Mouse (Mus musculus) thymus, postnatal 4 days (tissue): Measurements from ENCODE around the gene Tnnc1.

Experiments used
- DNase-seq: peaks from one replicate; pipeline ENCODE4 v3.0.0; 2021

The Tnnc1 gene

GRCm38 (mm10) chr14:31186656-31187055 is 21.5 kb upstream of the Tnnc1 start:
- no peak for DNase-seq

- no peak for DNase-seq
Measured at GRCm38 (mm10) chr14:31188771-31189181, 19.3 kb upstream of the Tnnc1 start.

GRCm38 (mm10) chr14:31189348-31189747 is 18.8 kb upstream of the Tnnc1 start:
- no peak for DNase-seq

- no peak for DNase-seq
Measured at GRCm38 (mm10) chr14:31191936-31192335, 16.2 kb upstream of the Tnnc1 start.

- no peak for DNase-seq
Measured at GRCm38 (mm10) chr14:31193791-31194190, 14.3 kb upstream of the Tnnc1 start.

GRCm38 (mm10) chr14:31194441-31194840 is 13.7 kb upstream of the Tnnc1 start:
- no peak for DNase-seq

- peak; percentile 43 for DNase-seq
Measured at GRCm38 (mm10) chr14:31194891-31195513, 13.1 kb upstream of the Tnnc1 start.

GRCm38 (mm10) chr14:31195521-31195920 is 12.6 kb upstream of the Tnnc1 start:
- DNase-seq = no peak

GRCm38 (mm10) chr14:31195968-31196367 is 12.1 kb upstream of the Tnnc1 start:
- peak; percentile 59 for DNase-seq

- no peak for DNase-seq
Measured at GRCm38 (mm10) chr14:31197547-31198516, 10.3 kb upstream of the Tnnc1 start.

GRCm38 (mm10) chr14:31199599-31199998 is 8.5 kb upstream of the Tnnc1 start:
- DNase-seq = no peak

GRCm38 (mm10) chr14:31200038-31200437 is 8.1 kb upstream of the Tnnc1 start:
- DNase-seq = no peak

- DNase-seq = no peak
Measured at GRCm38 (mm10) chr14:31204844-31205243, 3.3 kb upstream of the Tnnc1 start.

GRCm38 (mm10) chr14:31205244-31205561 is 2.9 kb upstream of the Tnnc1 start:
- DNase-seq = no peak

GRCm38 (mm10) chr14:31205562-31206467 is 2.3 kb upstream of the Tnnc1 start:
- DNase-seq = peak; percentile 69

GRCm38 (mm10) chr14:31206472-31206981 is 1.6 kb upstream of the Tnnc1 start:
- DNase-seq = peak; percentile 100

GRCm38 (mm10) chr14:31207070-31207830 is 862 bp upstream of the Tnnc1 start:
- no peak for DNase-seq

GRCm38 (mm10) chr14:31209133-31209557 is 1.0 kb downstream of the Tnnc1 start:
- no peak for DNase-seq

- DNase-seq = no peak
Measured at GRCm38 (mm10) chr14:31211854-31212253, 3.7 kb downstream of the Tnnc1 start.

GRCm38 (mm10) chr14:31212499-31212898 is 4.4 kb downstream of the Tnnc1 start:
- no peak for DNase-seq

GRCm38 (mm10) chr14:31213868-31214267 is 5.8 kb downstream of the Tnnc1 start:
- DNase-seq = no peak

GRCm38 (mm10) chr14:31214684-31215083 is 6.6 kb downstream of the Tnnc1 start:
- no peak for DNase-seq
